Mouse (Mus musculus) CH12F3 (cell line): Measurements from ENCODE around the gene Padi3.

ENCODE experiments used
- in situ Hi-C: fragments of 300-500 bp; cut with MboI; formaldehyde crosslinking; loops from 2 replicates; pipeline ENCODE4 v1.14.3; 2020; ENCODE audit warnings: low sequenced_read_pairs

Gene Padi3

GRCm38 (mm10) chr4:140815996-140816917, 5.8 kb upstream of the Padi3 start:
- in situ Hi-C loops: no loop called here

- in situ Hi-C loops: no loop called here
Observed at GRCm38 (mm10) chr4:140815496-140815895, 5.0 kb upstream of the Padi3 start.

- in situ Hi-C loops: no loop called here
Observed at GRCm38 (mm10) chr4:140814241-140815225, 4.1 kb upstream of the Padi3 start.

- in situ Hi-C loops: no loop called here
Observed at GRCm38 (mm10) chr4:140813358-140814185, 3.1 kb upstream of the Padi3 start.

GRCm38 (mm10) chr4:140812609-140813008, 2.2 kb upstream of the Padi3 start:
- in situ Hi-C loops: no loop called here

- in situ Hi-C loops: no loop called here
Observed at GRCm38 (mm10) chr4:140812191-140812590, 1.7 kb upstream of the Padi3 start.

GRCm38 (mm10) chr4:140809118-140809517, 1.3 kb downstream of the Padi3 start:
- in situ Hi-C loops: no loop called here

- in situ Hi-C loops: no loop called here
Observed at GRCm38 (mm10) chr4:140804601-140805000, 5.8 kb downstream of the Padi3 start.

GRCm38 (mm10) chr4:140801364-140801763, 9.1 kb downstream of the Padi3 start:
- in situ Hi-C loops: no loop called here

GRCm38 (mm10) chr4:140796786-140797185, 13.7 kb downstream of the Padi3 start:
- in situ Hi-C loops: no loop called here

GRCm38 (mm10) chr4:140794678-140795077, 15.8 kb downstream of the Padi3 start:
- in situ Hi-C loops: no loop called here

- in situ Hi-C loops: no loop called here
Observed at GRCm38 (mm10) chr4:140793795-140794194, 16.7 kb downstream of the Padi3 start.

GRCm38 (mm10) chr4:140792584-140792983, 17.9 kb downstream of the Padi3 start:
- in situ Hi-C loops: no loop called here

- in situ Hi-C loops: no loop called here
Observed at GRCm38 (mm10) chr4:140791071-140791470, 19.4 kb downstream of the Padi3 start.

- in situ Hi-C loops: loop anchor here (5.0 kb wide), 1 partner anchor 117 kb away; the partner anchor contains the start of gene Padi2
Observed at GRCm38 (mm10) chr4:140789983-140790382, 20.5 kb downstream of the Padi3 start.

GRCm38 (mm10) chr4:140788983-140789382, 21.5 kb downstream of the Padi3 start:
- in situ Hi-C loops: loop anchor here (5.0 kb wide), 1 partner anchor 118 kb away; the partner anchor contains the start of gene Padi2

GRCm38 (mm10) chr4:140788264-140788663, 22.2 kb downstream of the Padi3 start:
- in situ Hi-C loops: loop anchor here (5.0 kb wide), 1 partner anchor 119 kb away; the partner anchor contains the start of gene Padi2

GRCm38 (mm10) chr4:140787414-140787813, 23.0 kb downstream of the Padi3 start:
- in situ Hi-C loops: loop anchor here (5.0 kb wide), 1 partner anchor 120 kb away; the partner anchor contains the start of gene Padi2

- in situ Hi-C loops: loop anchor here (5.0 kb wide), 1 partner anchor 122 kb away; the partner anchor contains the start of gene Padi2
Observed at GRCm38 (mm10) chr4:140785217-140785616, 25.2 kb downstream of the Padi3 start.
